In genomic region chr2:58279163-58279562, GRCm38 (mm10) we compare ENCODE assay signal across 23 mouse cellular contexts.
"Had no signal": no experiment of that assay in that cellular context is flagged by ENCODE, and none has a peak within 500 bp of the region (broad histone marks: within the 10 kb centered on the region; RNA-seq: fewer than 3 reads in every experiment).

No protein-coding gene starts in this region.

- ATAC-seq: forebrain, postnatal 0 days; hindbrain, embryonic 16.5 days; inflammation-experienced regulatory T-cells, adult 6 months; liver, embryonic 12.5 days had no signal

- DNase-seq: forebrain, postnatal 0 days; gastrocnemius, adult 2 months; gastrocnemius, postnatal 10 days; gastrocnemius, postnatal 25 days; heart, adult 18-20 months; heart, postnatal 10 days; heart, postnatal 4 days; kidney, adult 18-20 months; kidney, adult 8-10 months; kidney, postnatal 14 days; kidney, postnatal 36 days; left cerebral cortex, postnatal 4 days had no signal

- H3K36me3 ChIP-seq: heart, embryonic 10.5 days; heart, embryonic 12.5 days; hindbrain, embryonic 10.5 days; hindbrain, embryonic 12.5 days; limb, embryonic 13.5 days; limb, embryonic 15.5 days; liver, embryonic 12.5 days had no signal

- H3K9me3 ChIP-seq: heart, embryonic 10.5 days; heart, embryonic 12.5 days; hindbrain, embryonic 10.5 days; hindbrain, embryonic 12.5 days; limb, embryonic 13.5 days; limb, embryonic 15.5 days; liver, embryonic 12.5 days had no signal

- H3K9ac ChIP-seq: forebrain, postnatal 0 days; heart, embryonic 12.5 days; hindbrain, embryonic 12.5 days; hindbrain, embryonic 14.5 days; limb, embryonic 13.5 days; limb, embryonic 15.5 days; liver, embryonic 12.5 days had no signal

- H3K27me3 ChIP-seq: heart, embryonic 12.5 days; hindbrain, embryonic 12.5 days; limb, embryonic 13.5 days; limb, embryonic 15.5 days; liver, embryonic 12.5 days had no signal

- H3K4me2 ChIP-seq: heart, embryonic 12.5 days; hindbrain, embryonic 12.5 days; hindbrain, embryonic 14.5 days; limb, embryonic 13.5 days; limb, embryonic 15.5 days; liver, embryonic 12.5 days had no signal

- H3K4me1 ChIP-seq: heart, embryonic 10.5 days; heart, embryonic 12.5 days; hindbrain, embryonic 10.5 days; hindbrain, embryonic 12.5 days; limb, embryonic 13.5 days; limb, embryonic 15.5 days; liver, embryonic 12.5 days had no signal

- H3K4me3 ChIP-seq: gastrocnemius, adult 2 months; heart, embryonic 10.5 days; heart, embryonic 12.5 days; hindbrain, embryonic 10.5 days; hindbrain, embryonic 12.5 days; layer of hippocampus, adult 2 months; limb, embryonic 13.5 days; limb, embryonic 15.5 days; liver, embryonic 12.5 days had no signal

- H3K27ac ChIP-seq: gastrocnemius, adult 2 months; heart, embryonic 10.5 days; hindbrain, embryonic 10.5 days; hindbrain, embryonic 12.5 days; hindbrain, embryonic 14.5 days; layer of hippocampus, adult 2 months; limb, embryonic 13.5 days; limb, embryonic 15.5 days; liver, embryonic 12.5 days had no signal
